Mouse (Mus musculus): ENCODE measurements around the gene Ramp1. TPM values are rescaled to one million over a fixed set of nuclear protein-coding genes. Genes with fewer than 3 reads are reported as not detected.

Ramp1 gene
- polyA plus RNA-seq, 2 experiments: 4.6 to 7.1 TPM

- Histone ChIP-seq H3K27me3 (ENCODE audit: control insufficient read depth, insufficient read depth, low read length) (no peaks in the 10 kb centered on the region), H3K4me1 (ENCODE audit: control insufficient read depth, insufficient read depth, low read length) (no peaks in the 10 kb centered on the region), H3K36me3 (ENCODE audit: control insufficient read depth, insufficient read depth, low read length) (no peaks in the 10 kb centered on the region), H3K9ac (ENCODE audit: low read depth, low read length, severe bottlenecking) (no peak overlapping the region), H3K4me3 (replicated peaks; ENCODE audit: low read length) (no peak overlapping the region), H3K27ac (replicated peaks; ENCODE audit: low read depth, low read length) (no peak overlapping the region), H3K4me2 (replicated peaks; ENCODE audit: low read depth, low read length, severe bottlenecking) (no peak overlapping the region), H3K9me3 (ENCODE audit: control insufficient read depth, low read length) (no peaks in the 10 kb centered on the region)
- DNase-seq (ENCODE audit: low spot score): no peak
- no peak for TF ChIP-seq POLR2A (IDR thresholded peaks at IDR 0.05; ENCODE audit: borderline replicate concordance, extremely low read depth, insufficient read depth, insufficient read length)
- no peak for ATAC-seq (ENCODE audit: low FRiP score, low read depth)
- 87% methylated on average over 4 of the region's 4 CpGs for WGBS
Measured at GRCm38 (mm10) chr1:91193680-91194079, 14.1 kb downstream of the Ramp1 start.

GRCm38 (mm10) chr1:91199793-91200192 lies 20.2 kb downstream of the Ramp1 start:
- Histone ChIP-seq H3K9me3 (ENCODE audit: control insufficient read depth, low read length) (no peaks in the 10 kb centered on the region), H3K4me2 (replicated peaks; ENCODE audit: low read depth, low read length, severe bottlenecking) (no peak overlapping the region), H3K36me3 (ENCODE audit: control insufficient read depth, insufficient read depth, low read length) (no peaks in the 10 kb centered on the region), H3K27ac (replicated peaks; ENCODE audit: low read depth, low read length) (no peak overlapping the region), H3K4me3 (replicated peaks; ENCODE audit: low read length) (no peak overlapping the region), H3K27me3 (ENCODE audit: control insufficient read depth, insufficient read depth, low read length) (no peaks in the 10 kb centered on the region), H3K9ac (ENCODE audit: low read depth, low read length, severe bottlenecking) (no peak overlapping the region), H3K4me1 (ENCODE audit: control insufficient read depth, insufficient read depth, low read length) (no peaks in the 10 kb centered on the region)
- TF ChIP-seq POLR2A (IDR thresholded peaks at IDR 0.05; ENCODE audit: borderline replicate concordance, extremely low read depth, insufficient read depth, insufficient read length): no peak
- ATAC-seq (ENCODE audit: low FRiP score, low read depth) (no peak), DNase-seq (ENCODE audit: low spot score) (no peak)
- 68% methylated on average over 10 of the region's 10 CpGs for WGBS

DNA sequence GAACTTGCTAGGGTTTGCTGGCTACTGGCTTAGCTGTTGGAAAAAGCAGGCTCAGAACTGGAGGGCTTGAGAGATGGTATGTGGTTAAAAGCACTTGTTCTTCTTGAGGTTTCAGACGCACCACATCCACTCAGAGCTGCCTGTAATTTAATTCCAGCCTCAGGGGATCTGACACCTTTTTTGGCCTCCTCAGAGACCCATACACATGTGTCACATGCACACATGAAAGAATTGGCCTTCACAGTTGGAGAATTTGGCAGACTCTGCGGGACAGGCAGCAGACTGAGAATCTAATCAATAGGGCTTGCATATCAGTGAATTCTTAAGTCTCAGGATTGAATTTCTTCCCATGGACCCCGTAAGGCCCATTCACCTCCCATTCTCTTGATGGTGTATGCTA lies 21.5 kb downstream of the Ramp1 start:
- no peak overlapping the region for H3K4me3 ChIP-seq (replicated peaks; ENCODE audit: low read length)
- H3K27me3 ChIP-seq (ENCODE audit: control insufficient read depth, insufficient read depth, low read length): no peaks in the 10 kb centered on the region
- ATAC-seq (ENCODE audit: low FRiP score, low read depth) (no peak), DNase-seq (ENCODE audit: low spot score) (no peak)
- WGBS: 33% methylated on average over 3 of the region's 3 CpGs
- no peak overlapping the region for H3K9ac ChIP-seq (ENCODE audit: low read depth, low read length, severe bottlenecking)
- H3K27ac ChIP-seq (replicated peaks; ENCODE audit: low read depth, low read length): no peak overlapping the region
- H3K4me1 ChIP-seq (ENCODE audit: control insufficient read depth, insufficient read depth, low read length): no peaks in the 10 kb centered on the region
- H3K36me3 ChIP-seq (ENCODE audit: control insufficient read depth, insufficient read depth, low read length): no peaks in the 10 kb centered on the region
- H3K4me2 ChIP-seq (replicated peaks; ENCODE audit: low read depth, low read length, severe bottlenecking): no peak overlapping the region
- TF ChIP-seq POLR2A (IDR thresholded peaks at IDR 0.05; ENCODE audit: borderline replicate concordance, extremely low read depth, insufficient read depth, insufficient read length): no peak
- no peaks in the 10 kb centered on the region for H3K9me3 ChIP-seq (ENCODE audit: control insufficient read depth, low read length)

DNA sequence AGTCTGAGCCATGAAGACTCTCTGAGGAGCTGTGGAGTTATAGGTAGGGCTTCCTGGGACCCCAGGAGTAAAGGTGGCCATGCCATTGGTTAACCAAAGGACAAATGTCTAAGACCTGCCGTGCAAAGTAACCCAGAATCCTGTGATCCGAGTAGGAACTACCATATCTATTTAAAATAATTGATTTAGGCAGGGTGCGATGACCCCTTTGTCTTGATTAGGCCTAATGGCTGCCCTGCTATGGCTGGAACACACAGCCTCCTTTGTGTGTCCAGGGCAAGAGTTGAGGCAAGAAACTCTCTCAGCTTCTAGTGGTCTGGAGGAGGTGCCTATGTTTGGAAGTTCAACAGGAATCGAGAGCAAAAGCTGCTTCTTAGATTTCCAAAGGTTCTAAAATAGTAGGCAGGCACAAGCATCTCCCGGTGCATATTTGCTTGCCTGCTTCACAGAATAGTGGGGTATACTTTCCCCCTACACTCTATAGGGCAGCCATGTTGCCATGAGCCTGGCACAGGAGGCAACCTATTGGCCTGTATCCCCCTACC lies 24.7 kb downstream of the Ramp1 start:
- no peaks in the 10 kb centered on the region for H3K4me1 ChIP-seq (ENCODE audit: control insufficient read depth, insufficient read depth, low read length)
- H3K36me3 ChIP-seq (ENCODE audit: control insufficient read depth, insufficient read depth, low read length): no peaks in the 10 kb centered on the region
- H3K27me3 ChIP-seq (ENCODE audit: control insufficient read depth, insufficient read depth, low read length): no peaks in the 10 kb centered on the region
- no peak for TF ChIP-seq POLR2A (IDR thresholded peaks at IDR 0.05; ENCODE audit: borderline replicate concordance, extremely low read depth, insufficient read depth, insufficient read length)
- H3K4me3 ChIP-seq (replicated peaks; ENCODE audit: low read length): no peak overlapping the region
- no peak overlapping the region for H3K4me2 ChIP-seq (replicated peaks; ENCODE audit: low read depth, low read length, severe bottlenecking)
- WGBS: 89% methylated on average over 5 of the region's 5 CpGs
- no peaks in the 10 kb centered on the region for H3K9me3 ChIP-seq (ENCODE audit: control insufficient read depth, low read length)
- ATAC-seq (ENCODE audit: low FRiP score, low read depth) (no peak), DNase-seq (ENCODE audit: low spot score) (no peak)
- no peak overlapping the region for H3K9ac ChIP-seq (ENCODE audit: low read depth, low read length, severe bottlenecking)
- H3K27ac ChIP-seq (replicated peaks; ENCODE audit: low read depth, low read length): no peak overlapping the region

DNA sequence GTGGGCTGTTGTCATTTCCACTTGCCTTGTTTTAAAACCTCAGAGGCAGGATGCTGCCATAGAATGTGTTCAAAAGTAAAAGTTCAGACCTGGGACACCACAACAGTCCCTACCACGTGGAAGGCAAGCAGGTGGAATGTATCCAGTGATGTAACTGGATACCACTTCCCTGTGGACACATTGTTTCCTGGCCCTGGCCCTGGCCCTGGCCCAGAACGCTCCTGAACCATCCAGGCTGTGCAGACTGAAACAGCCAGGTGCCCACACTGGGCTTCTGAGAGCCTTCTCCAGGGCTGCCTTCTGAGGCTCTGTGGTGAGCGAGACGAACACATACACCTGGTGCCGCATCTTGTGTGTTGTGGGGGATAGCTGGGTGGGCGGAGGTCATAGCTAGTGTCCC lies 26.0 kb downstream of the Ramp1 start:
- WGBS: 67% methylated on average over 6 of the region's 6 CpGs
- no peak overlapping the region for H3K4me3 ChIP-seq (replicated peaks; ENCODE audit: low read length)
- ATAC-seq (ENCODE audit: low FRiP score, low read depth) (no peak), DNase-seq (ENCODE audit: low spot score) (no peak)
- no peak overlapping the region for H3K9ac ChIP-seq (ENCODE audit: low read depth, low read length, severe bottlenecking)
- no peak for TF ChIP-seq POLR2A (IDR thresholded peaks at IDR 0.05; ENCODE audit: borderline replicate concordance, extremely low read depth, insufficient read depth, insufficient read length)
- H3K9me3 ChIP-seq (ENCODE audit: control insufficient read depth, low read length): no peaks in the 10 kb centered on the region
- no peaks in the 10 kb centered on the region for H3K36me3 ChIP-seq (ENCODE audit: control insufficient read depth, insufficient read depth, low read length)
- no peaks in the 10 kb centered on the region for H3K27me3 ChIP-seq (ENCODE audit: control insufficient read depth, insufficient read depth, low read length)
- no peak overlapping the region for H3K27ac ChIP-seq (replicated peaks; ENCODE audit: low read depth, low read length)
- H3K4me1 ChIP-seq (ENCODE audit: control insufficient read depth, insufficient read depth, low read length): no peaks in the 10 kb centered on the region; the same call in 1 of the 2 replicates
- H3K4me2 ChIP-seq (replicated peaks; ENCODE audit: low read depth, low read length, severe bottlenecking): no peak overlapping the region

DNA sequence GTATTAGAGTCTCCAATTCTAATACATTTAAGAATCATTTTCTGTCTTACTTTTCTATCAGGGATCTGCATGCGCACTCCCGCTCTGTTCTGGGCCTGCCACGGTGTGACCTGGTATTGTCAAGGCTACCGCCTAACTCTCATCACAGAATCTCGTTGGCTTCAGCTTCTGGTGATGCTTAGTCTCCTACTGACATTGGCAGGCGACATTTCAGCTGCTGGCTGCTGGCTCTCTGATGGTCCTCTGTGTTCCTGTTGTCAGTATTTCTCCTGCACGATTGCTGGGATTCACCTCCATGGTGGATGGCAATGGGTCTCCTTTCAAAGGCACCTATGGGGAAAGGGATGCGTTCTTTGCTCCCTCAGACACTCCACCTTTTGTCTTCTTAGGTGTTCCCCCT lies 26.7 kb downstream of the Ramp1 start:
- TF ChIP-seq POLR2A (IDR thresholded peaks at IDR 0.05; ENCODE audit: borderline replicate concordance, extremely low read depth, insufficient read depth, insufficient read length): no peak
- no peaks in the 10 kb centered on the region; the same call in 1 of the 2 replicates for H3K4me1 ChIP-seq (ENCODE audit: control insufficient read depth, insufficient read depth, low read length)
- H3K9ac ChIP-seq (ENCODE audit: low read depth, low read length, severe bottlenecking): no peak overlapping the region
- H3K27me3 ChIP-seq (ENCODE audit: control insufficient read depth, insufficient read depth, low read length): no peaks in the 10 kb centered on the region
- H3K36me3 ChIP-seq (ENCODE audit: control insufficient read depth, insufficient read depth, low read length): no peaks in the 10 kb centered on the region
- H3K9me3 ChIP-seq (ENCODE audit: control insufficient read depth, low read length): no peaks in the 10 kb centered on the region
- DNase-seq (ENCODE audit: low spot score) (no peak), ATAC-seq (ENCODE audit: low FRiP score, low read depth) (no peak)
- WGBS: 82% methylated on average over 8 of the region's 8 CpGs
- no peak overlapping the region for H3K4me2 ChIP-seq (replicated peaks; ENCODE audit: low read depth, low read length, severe bottlenecking)
- no peak overlapping the region for H3K4me3 ChIP-seq (replicated peaks; ENCODE audit: low read length)
- H3K27ac ChIP-seq (replicated peaks; ENCODE audit: low read depth, low read length): no peak overlapping the region

Measured in limb, embryonic 14.5 days (tissue).